Mouse (Mus musculus) left cerebral cortex, adult 18-20 months (tissue): ENCODE results near the gene Polr2h. TPM values are rescaled to one million over a fixed set of nuclear protein-coding genes. Genes with fewer than 3 reads are reported as not detected.
A peak's percentile ranks its signal among the peaks of the same experiment; 100 is the strongest.
"Not testable (repeated sequence)": the region's sequence is repeated elsewhere in the genome, so short reads cannot be mapped to it uniquely, and the experiment has no call there.

Experiments
- DNase-seq, 2 experiments: peaks; one replicate each; pipeline ENCODE4 v3.0.0; 2021 to 2022; ENCODE audit warnings: low spot score in 2 of 2, mixed read lengths in 1 of 2
- long read RNA-seq, 2 experiments: library from polyadenylated mRNA; stranded (forward); transcript quantifications; one replicate each; pipeline ENCODE4 v2.0.0; 2021
- total RNA-seq, 2 experiments: library from RNA; stranded (reverse); gene quantifications; 2 replicates each; pipeline ENCODE4 v1.2.3; 2021

Gene Polr2h
- total RNA-seq: 10 to 100 TPM; 27.6 to 30.2 TPM
- long read RNA-seq, experiment 1, transcript Polr2h-201 (5 exons, 950 nt): major isoform, 22 of 28 reads
- long read RNA-seq, experiment 1, partial matches to known transcripts: 3 of 28 reads
- long read RNA-seq, experiment 1, other reads (novel, unspliced or antisense): 3 of 28 reads
- long read RNA-seq, experiment 2, transcript Polr2h-201 (5 exons, 950 nt): major isoform, 13 of 15 reads
- long read RNA-seq, experiment 2, partial matches to known transcripts: 2 of 15 reads
- long read RNA-seq, experiment 2, other reads (novel, unspliced or antisense): 0 of 15 reads

DNA sequence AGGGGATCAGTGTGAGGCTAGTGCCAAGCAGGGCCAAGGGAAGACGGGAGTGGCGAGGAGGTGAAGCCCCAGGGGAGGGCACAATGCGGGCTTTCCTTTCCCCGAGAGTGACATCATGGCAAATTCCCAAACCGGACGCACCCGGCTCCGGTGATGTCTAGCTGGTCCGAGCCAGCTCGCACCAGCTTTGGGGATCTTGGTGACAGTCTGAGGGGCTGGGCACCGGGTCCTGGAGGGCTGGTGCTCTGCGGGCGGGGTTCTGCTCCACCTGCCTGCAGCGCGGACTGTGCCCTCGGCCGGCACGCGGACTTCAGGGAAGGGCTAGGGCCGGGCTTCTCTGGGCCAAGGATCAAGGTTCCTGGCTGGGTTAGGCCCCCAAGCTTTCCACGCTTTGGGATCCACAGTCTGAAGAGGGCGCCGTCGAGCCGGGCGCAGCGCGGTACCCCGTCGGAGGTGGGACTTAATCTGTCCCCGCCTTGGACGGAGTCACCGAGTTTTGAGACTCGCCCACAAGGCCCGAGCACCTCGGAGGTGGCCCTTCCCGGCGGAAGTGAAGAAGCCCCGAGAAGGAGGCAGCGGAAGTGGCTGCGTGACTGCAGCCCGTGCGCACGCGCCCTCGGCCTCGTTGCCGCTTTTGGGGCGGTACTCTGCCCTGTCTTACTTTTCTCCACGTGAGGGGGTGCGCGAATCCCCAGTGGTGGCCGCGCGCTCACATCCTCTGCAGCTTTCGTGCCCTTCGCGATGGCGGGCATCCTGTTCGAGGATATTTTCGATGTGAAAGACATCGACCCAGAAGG, at the start of gene Polr2h, which contains the start of gene Clcn2:
Gene Polr2h (plus strand): TSS at position 485 of the 797 bp plus-strand sequence.
Gene Clcn2 (minus strand): TSS at position 566 of the 797 bp plus-strand sequence.
- DNase-seq: peak; percentile 96

GRCm38 (mm10) chr16:20668013-20668412, 49.5 kb upstream of the Polr2h start, which contains the start of gene Eif4g1:
Gene Eif4g1, plus strand, starts transcription at chr16:20668313.
- not testable (repeated sequence) for DNase-seq

GRCm38 (mm10) chr16:20670291-20670690, 47.2 kb upstream of the Polr2h start:
- no peak for DNase-seq

DNA sequence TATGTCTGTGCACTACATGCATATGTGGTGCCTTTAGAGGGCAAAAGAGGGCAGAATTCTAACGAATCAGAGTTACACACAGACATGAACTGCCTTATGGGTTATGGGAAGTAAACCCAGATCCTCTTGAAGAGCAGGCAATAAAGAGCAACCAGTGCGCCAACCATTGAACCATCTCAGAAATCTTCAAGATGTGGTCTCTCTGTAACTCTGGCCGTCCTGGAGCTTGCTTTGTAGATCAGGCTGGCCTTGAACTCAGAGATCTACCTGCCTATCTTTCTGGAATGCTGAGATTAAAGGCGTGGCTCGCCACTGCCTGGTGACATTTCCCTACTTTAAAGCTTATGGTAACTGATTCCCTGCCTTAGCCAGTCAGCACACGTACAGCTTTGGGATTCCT, 45.6 kb upstream of the Polr2h start:
- no peak for DNase-seq

DNA sequence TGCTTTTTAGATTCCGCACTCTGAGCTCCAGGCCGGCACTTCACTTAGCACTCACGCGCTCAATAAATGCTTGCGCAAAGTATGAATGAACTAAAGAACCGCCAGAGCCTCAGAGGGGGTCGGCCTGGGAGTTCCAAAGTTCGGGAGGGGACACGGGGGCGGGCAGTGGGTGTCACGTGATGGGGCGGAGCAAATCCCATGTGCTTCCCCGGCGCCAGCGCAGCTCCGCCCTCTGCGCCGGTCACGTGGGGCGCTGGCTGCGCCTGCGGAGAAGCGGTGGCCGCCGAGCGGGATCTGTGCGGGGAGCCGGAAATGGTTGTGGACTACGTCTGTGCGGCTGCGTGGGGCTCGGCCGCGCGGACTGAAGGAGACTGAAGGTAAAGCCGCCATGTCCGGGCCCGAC, 45.0 kb upstream of the Polr2h start:
- peak; percentile 95 to 98 for DNase-seq

DNA sequence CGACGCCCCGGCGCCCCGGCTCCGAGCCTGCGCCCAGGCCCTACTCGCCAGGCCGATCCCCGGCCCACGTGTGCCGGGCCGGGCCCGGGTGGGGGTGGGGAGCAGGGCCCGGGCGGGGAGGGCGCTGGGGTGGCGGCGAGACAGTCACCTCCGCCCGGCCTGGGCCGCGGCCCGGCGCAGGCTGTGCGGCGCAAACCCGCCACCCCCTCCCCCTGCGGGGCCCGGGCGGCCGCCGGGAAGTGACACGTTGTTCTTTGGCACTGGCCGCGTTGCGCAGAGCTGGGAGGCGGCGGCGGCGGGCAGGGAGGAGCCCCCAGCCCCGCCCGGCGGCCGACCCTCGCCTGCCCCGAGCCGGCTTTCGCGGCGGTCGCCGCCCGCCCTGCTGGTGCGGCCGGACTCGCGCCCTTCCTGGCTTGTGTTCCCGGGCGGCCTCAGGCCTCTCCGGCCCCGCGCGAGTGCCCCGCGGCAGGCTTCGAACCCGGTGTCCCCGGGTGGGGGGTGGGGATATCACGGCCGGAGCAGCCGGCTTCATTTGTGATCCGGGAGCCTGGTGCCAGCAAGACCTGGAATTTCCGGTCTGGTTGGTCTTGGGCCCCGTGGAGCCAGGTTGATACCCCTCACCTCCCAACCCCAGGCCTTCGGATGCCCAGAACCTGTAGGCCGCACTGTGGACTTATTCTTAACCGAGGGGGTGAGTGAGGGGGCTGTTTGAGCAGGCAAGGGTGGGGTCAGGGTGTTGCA, 44.3 kb upstream of the Polr2h start:
- peak in 1 of 2 experiments; percentile 34 for DNase-seq

- no peak for DNase-seq
Observed at GRCm38 (mm10) chr16:20673706-20674303, 43.7 kb upstream of the Polr2h start.

DNA sequence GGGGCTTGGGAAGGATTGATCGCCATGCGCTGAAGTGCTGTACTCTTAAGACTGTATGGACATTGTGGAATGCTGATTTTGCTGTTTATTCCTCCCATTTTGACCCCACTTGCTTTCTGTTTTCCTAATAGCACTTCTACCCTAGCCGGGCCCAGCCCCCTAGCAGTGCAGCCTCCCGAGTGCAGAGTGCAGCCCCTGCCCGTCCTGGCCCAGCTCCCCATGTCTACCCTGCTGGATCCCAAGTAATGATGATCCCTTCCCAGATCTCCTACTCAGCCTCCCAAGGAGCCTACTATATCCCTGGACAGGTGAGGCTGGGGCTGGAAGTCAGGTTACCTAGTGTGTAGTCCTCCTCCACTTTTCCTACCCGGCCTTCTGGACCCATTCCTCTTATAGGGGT, 42.3 kb upstream of the Polr2h start:
- DNase-seq: no peak

DNA sequence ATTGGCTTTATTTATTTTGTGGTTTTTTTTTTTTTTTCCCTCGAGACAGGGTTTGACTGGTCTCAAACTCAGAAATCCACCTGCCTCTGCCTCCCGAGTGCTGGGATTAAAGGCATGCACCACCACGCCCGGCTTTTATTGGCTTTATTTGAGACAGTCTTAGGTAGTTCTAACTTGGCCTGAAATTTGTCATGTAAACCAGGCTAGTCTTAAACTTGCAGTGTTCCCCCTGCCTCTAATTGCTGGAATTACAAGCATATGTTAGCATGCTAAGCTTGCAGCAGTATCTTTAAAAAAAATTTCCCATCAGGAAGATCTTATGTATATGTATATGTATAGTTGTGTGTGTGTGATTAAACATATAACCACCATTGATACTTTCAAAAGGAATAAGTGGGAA, 40.8 kb upstream of the Polr2h start:
- no peak for DNase-seq

- no peak for DNase-seq
Observed at GRCm38 (mm10) chr16:20677380-20677779, 40.1 kb upstream of the Polr2h start.

DNA sequence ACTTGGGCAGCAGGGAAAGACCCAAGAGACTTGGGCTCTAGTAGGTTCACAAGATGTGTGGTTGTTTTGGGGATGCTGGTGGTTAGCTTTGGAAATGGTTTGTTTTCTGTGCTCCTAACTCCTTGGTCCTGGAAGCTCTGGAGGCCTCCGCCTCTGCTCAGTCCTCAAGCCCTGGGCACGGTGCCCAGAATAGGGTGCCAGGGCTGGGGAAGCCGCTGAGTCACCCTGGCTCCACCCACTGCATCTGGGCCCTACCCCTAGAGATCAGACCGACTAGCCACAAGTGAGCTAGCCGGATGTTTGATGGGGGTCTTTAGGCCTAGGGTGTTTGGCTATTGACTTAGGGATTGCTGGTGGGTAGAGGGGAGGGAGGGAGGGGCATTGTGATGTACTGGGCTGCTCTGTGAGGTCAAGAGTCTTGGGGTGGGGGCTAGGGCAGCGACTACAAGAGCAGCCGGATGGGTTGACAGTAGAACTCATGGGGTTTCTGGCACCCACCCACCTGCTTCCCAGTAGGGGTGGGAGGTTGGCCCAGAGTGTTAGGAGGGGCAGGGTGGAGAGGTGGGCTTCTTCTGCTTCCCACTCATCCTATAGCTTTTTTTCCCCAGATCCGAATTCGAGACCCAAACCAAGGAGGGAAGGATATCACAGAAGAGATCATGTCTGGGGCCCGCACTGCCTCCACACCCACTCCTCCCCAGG, 39.3 kb upstream of the Polr2h start:
- peak; percentile 74 to 86 for DNase-seq

- DNase-seq: no peak
Observed at GRCm38 (mm10) chr16:20690774-20691173, 26.7 kb upstream of the Polr2h start.

- DNase-seq: no peak
Observed at GRCm38 (mm10) chr16:20691617-20692016, 25.8 kb upstream of the Polr2h start.

GRCm38 (mm10) chr16:20692241-20692965, 25.1 kb upstream of the Polr2h start:
- peak in 1 of 2 experiments; percentile 17 for DNase-seq

DNA sequence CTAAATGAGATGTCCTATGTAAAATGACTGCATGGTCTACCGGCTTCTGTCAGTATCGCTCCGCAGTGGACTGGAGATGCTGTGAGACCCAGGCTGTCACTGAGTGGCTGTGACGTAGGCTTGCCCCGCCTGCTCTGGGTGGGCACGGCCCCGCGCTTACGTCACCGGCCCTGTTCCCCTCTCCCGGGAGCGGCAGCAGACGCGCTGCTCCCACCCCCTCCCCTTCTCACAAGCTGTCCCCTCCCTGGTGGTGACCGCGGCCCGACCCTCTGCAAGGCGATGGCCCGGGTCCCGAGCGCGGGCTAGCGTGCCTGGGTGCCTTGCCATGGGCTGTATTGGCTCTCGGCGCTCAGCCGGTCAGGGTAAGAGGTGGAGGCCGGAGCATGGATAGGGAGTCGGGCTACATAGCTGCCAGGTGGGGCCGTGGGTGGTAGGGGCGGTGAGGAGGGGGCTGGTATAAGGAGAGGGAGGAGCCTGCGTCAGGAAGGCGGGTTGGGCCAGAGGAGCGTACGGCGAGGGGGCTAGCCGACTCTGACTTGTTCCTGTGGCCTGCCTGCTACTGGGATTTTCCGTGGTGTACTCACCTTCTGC, 24.3 kb upstream of the Polr2h start, which contains the start of gene Fam131a:
Gene Fam131a (plus strand): TSS at position 131 of the 591 bp plus-strand sequence.
- DNase-seq: peak; percentile 95

DNA sequence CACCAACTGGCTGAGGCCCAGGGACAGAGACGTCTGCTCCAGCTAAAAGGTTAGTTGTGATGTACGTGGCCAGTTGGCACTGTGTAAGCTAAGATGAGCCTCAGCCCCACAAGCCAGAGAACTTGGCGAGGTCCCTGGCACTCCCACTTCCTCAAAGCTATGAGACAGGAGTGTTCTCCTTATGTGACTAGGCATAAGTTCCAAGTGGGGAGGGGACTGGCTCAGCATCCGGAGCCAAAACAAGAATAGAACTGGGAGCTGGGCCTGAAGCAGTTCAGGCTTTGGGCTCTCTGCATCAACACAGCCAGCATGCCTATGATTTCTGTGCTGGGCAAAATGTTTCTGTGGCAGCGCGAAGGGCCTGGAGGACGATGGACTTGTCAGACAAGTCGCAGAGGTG, 22.7 kb upstream of the Polr2h start:
- peak; percentile 71 to 76 for DNase-seq

DNA sequence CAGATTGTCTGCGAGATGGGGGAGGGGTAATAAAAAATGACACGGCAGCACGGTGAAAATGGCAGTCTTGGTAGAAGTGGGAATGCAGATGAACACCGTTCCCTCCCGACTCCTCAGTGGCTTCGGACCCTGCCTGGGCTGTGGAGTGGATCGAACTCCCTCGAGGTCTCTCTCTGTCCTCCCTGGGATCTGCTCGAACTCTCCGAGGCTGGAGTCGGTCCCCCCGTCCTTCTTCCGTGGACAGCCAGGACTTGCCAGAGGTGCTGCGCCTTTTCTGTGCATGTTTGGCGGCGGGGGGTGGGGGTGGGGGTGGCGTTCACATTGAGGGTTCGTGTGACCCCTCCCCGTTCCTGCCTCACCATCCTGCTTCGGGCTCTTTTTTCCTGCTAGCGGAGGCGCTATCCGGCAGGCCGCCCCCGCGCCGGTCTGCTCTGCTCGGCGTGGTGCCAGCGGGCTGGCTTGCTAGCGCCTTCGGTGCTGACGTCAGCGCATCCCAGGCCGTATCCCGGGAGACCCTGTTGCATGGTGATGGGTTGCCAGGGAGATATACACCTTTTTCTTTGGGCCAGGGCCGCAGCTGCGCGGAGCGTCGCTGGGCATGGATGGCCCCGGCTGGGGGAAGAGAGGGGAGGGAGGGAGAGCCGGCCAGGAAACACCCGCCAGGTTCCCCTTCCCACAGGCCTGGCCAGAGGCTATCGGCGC, 21.7 kb upstream of the Polr2h start:
- DNase-seq: peak; percentile 98

- DNase-seq: no peak
Observed at GRCm38 (mm10) chr16:20699266-20699665, 18.2 kb upstream of the Polr2h start.

- no peak for DNase-seq
Observed at GRCm38 (mm10) chr16:20700036-20700435, 17.4 kb upstream of the Polr2h start.
